Mouse (Mus musculus) liver, embryonic 14 days (tissue): Measurements from ENCODE around the gene Spata2l. TPM values are rescaled to one million over a fixed set of nuclear protein-coding genes. Genes with fewer than 3 reads are reported as not detected.

Source experiments
- polyA plus RNA-seq: library from polyadenylated mRNA; depleted of rRNA; stranded (reverse); fragments of >200 nt; gene quantifications from 2 replicates; pipeline ENCODE4 v1.2.3, GENCODE M21; 2012; rRNA removed

Spata2l gene
- 0.78 and 0.99 TPM in 2 replicates for polyA plus RNA-seq

DNA sequence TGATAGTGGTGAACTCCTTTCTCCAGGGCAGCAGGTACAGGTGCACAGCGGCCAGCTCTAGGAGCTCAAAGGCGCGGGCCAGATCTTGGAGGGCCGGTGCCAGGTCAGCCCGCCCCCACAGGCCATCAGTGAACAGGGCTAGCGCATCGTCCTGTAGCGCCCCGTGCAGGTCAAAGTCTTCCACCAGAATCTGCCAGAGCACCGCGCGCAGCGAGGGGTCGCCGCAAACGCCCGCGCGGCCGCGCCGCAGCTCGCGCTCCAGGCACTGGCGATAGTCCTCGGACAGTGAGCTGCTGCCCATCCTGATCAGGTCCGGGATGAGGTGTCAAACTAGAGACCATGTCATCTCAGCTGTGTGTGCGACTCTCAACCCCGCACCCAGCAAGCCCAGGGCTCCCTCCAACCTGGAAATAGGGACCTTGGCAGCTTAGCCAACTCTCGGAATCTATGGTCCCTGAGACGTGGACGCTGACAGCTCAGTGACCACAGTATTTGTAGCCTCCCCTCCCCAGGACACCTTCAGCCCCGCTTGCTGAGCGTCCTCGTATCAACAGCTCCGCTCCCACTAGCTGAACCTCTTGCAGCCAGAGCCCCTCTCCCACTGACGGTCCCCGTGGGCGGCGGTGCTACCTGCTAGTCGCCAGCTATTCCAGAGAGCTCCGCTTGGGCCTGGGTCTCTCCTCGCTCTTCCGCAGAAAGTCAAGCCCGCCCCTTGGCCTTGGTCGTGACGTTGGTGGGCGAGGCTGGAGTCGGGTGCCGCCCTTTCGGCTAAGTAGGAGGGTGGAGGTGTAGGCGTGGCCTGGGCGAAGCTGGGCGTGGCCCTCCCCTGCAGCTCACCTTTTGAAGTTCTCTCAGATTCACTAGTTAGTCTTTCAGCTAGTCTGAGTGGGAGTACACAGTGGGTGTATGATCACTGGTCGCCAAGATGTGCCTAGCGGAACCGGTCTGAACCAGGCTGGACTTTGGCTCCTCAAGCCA lies at the start of gene Spata2l:
Spata2l (minus strand) TSS at position 714 of the 978 bp plus-strand sequence.

DNA sequence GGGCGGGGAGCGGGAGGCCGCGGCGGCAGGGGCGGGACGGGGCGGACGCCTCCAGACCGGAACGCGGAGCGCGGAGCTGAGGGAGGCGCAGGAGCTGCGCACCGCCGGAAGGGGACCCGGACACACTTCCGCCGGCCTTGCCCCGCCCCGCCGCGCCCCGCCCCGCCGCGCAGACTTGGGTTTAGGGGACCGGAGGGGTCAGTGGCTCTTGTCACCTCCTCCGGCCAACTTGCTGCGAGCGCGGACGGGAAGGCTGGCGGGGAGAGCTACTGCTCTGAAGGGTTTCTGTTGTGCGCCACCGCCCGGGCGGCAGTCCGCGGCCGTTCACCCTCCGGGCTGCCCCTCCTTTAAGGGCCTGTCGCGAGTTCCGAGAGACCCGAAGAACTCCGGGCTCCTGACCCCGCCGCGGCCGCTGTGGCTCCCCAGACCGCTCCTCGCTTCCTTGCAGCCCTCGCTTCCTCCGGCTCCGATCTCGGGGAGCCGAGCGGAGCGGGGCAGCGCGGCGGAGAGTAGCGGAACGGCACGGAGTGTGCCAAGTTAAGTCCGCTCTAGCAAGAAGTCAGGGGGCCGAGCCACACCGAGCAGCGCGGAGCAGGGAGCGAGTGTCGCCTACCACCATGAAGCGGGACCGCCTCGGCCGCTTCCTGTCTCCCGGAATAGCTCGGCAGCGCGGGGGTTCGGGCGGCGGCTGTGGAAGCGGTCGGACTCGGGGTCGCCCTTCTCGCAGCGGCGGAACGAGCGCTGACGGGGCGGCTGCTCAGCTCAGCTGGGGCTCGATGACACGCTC lies 18.3 kb upstream of the Spata2l start, which contains the start of the genes Zfp276 and Vps9d1:
Zfp276 (plus strand) TSS at position 97 of the 787 bp plus-strand sequence.
Vps9d1 (minus strand) TSS at position 250 of the 787 bp plus-strand sequence.

DNA sequence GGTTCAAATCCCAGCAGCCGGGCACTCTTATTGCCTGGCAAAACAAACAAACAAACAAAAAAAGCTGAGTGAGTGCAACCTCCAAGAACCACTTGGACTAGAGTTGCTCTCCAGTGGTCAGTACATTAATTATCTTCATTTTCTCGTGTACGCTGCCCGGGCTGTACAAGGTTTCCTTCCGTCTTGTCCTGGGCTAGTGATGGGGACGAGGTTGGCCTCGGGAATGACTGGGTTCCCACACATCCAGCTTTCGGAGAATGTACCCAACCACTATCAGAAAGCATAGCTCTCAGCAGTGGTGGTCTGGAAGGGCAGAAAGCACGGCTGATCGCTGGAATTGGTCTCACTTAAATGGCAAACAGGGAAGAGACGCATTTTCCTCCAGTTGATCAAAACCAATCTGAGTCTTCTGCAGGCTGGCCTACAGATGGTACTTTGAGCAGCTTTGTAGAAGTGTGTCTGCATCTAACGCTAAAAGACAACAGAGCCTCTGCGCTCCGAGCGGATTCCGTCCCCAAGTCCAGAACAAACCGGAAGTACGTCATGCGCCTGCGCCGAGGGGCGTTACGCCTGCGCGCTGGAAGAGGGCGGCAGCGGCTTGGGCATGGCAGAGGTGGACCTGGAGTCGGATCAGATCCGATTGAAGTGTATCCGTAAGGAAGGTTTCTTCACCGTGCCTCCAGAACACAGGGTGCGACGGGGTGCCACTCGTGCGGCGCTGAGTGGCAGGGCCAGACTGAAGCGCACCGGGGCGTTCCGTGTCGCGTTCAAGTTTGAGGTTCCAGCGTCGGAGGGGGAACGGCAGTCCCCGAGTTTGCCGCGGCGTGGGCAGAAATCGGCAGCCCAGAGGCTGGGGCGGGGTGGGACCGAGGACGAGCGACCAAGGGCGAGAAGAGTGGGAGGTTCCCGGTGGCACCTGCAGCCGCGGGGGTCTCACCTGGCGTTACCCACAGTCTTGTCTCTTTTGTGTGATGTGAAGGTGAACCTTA lies 11.5 kb downstream of the Spata2l start, which contains the start of gene Cdk10:
Cdk10 (plus strand) TSS at position 565 of the 989 bp plus-strand sequence.

DNA sequence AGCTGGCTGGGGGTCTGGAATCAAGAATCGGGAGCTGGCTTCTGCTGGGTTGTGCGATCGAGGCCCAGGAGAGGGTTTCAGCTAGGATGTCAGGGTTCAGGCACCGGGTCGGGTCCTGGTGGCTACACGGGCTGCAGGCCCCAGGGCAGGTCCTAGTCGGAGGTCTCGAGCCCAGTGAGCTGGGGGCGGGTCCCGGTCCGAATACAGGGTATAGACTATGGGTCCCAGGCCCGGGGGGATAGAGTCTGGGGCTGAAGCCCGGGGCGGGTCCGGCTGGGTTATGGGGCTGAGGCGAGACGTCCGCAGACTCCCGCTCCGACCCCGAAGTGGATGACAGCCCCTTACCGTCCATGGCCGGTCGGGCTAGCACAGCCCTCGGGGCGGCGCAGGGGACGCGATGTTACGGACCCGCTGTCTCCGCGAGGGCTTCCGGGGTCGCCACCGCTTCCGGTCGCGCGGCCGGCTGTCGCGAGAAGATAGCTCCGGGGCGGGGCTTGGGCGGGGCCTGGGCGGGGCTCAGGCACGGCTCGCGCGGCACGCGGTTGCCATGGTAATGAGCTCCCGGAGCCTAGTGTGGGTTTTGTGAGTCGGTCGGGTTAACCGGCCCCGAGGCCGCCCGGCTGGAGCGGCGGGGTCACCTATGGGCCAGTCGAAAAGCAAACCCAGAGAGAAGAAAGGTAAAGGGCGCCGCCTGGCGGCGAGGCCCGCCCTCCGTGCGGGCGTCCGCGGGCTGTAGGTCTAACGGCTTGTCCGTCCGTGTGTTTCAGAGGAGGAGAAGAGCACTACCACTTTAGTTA lies 23.5 kb downstream of the Spata2l start, which contains the start of the genes Chmp1a and Spata33:
Chmp1a (minus strand) TSS at position 443 of the 797 bp plus-strand sequence.
Spata33 (plus strand) TSS at position 512 of the 797 bp plus-strand sequence.

DNA sequence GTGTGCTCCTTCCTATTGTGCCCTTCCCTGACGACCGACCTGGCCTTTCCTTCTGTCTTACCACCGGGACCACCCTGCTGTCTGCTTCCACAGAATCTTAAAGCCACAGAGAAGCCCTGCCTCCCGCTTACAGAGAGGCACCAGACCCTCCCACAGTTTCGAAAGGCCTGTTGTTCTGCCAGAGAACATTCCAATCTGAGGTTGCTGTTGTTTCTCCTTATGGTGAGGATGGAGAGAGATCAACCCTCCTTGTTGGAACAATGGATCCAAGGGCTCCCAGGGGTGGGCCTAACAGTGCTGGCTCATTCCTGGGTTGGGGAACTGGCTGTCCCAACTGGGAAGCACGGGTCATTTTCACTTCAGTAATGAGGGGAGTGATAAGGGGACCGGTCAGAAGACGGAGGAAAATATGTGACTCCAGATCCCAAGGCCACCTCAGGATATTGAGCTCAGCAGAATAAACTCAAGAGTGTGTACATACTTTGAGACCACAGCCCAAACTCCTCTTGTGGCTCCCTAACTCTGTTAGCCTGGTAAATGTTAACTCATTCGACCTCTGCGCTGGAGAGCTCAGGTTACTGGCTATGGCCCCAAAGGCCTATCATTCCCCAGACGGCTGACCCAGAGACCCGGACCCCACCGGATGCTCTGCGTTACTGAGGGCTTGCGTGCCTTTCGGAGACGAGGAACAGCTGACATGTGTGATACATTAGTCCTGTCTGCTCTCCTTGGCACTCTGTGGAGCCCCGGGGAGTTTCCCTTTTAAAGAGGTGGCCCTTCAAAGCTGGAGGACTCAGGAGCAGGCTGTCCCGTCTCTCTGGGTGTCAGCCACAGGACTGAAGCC lies 50.2 kb downstream of the Spata2l start, which contains the start of gene Dpep1:
Dpep1 (plus strand) TSS at position 677 of the 844 bp plus-strand sequence.

Other genes with a start within 250 kb of the Spata2l start
- gene Ankrd11, start 194.0 kb downstream of the Spata2l start, polyA plus RNA-seq: 11.9 and 12.9 TPM in 2 replicates
- gene Spg7, start 173.3 kb downstream of the Spata2l start, polyA plus RNA-seq: 24.9 and 28.3 TPM in 2 replicates
- gene Rpl13, start 133.9 kb downstream of the Spata2l start, polyA plus RNA-seq: 1,342 and 1,378 TPM in 2 replicates
- gene Cpne7, start 118.9 kb downstream of the Spata2l start, polyA plus RNA-seq: 1.8 and 2.1 TPM in 2 replicates
- gene Sult5a1, start 77.9 kb downstream of the Spata2l start, polyA plus RNA-seq: 0.71 and 0.92 TPM in 2 replicates
- gene Dpep1, start 50.0 kb downstream of the Spata2l start, polyA plus RNA-seq: 0.07 and 0.14 TPM in 2 replicates
- gene Chmp1a, start 23.5 kb downstream of the Spata2l start, polyA plus RNA-seq: 28.4 and 33.8 TPM in 2 replicates
- gene Spata33, start 23.4 kb downstream of the Spata2l start, polyA plus RNA-seq: 0.23 and 0.27 TPM in 2 replicates
- 13.4 and 15.3 TPM in 2 replicates for gene Cdk10, start 11.4 kb downstream of the Spata2l start, polyA plus RNA-seq
- 7.4 and 8.2 TPM in 2 replicates for gene Zfp276, start 18.0 kb upstream of the Spata2l start, polyA plus RNA-seq
- gene Vps9d1, start 18.1 kb upstream of the Spata2l start, polyA plus RNA-seq: 6.1 and 7.4 TPM in 2 replicates
- 21.3 and 26.0 TPM in 2 replicates for gene Fanca, start 82.3 kb upstream of the Spata2l start, polyA plus RNA-seq
- gene Spire2, start 96.5 kb upstream of the Spata2l start, polyA plus RNA-seq: 3.0 and 3.1 TPM in 2 replicates
- gene Tcf25, start 137.5 kb upstream of the Spata2l start, polyA plus RNA-seq: 42.0 and 48.3 TPM in 2 replicates
- gene Mc1r, start 170.9 kb upstream of the Spata2l start, polyA plus RNA-seq: 0.01 and 0.02 TPM in 2 replicates
- 0.62 and 0.92 TPM in 2 replicates for gene Tubb3, start 175.2 kb upstream of the Spata2l start, polyA plus RNA-seq
- 7.6 and 8.4 TPM in 2 replicates for gene Def8, start 187.3 kb upstream of the Spata2l start, polyA plus RNA-seq
- gene Afg3l1, start 241.7 kb upstream of the Spata2l start, polyA plus RNA-seq: 12.7 and 13.9 TPM in 2 replicates